Mouse (Mus musculus) retina, adult 2 months (tissue): ENCODE results near the gene Gbp2b.
"Not testable (repeated sequence)": the region's sequence is repeated elsewhere in the genome, so short reads cannot be mapped to it uniquely, and the experiment has no call there.

Source experiments
- DNase-seq: peaks from one replicate; pipeline ENCODE4 v3.0.0-alpha.2; 2012; ENCODE audit warnings: low read depth, low spot score

Gene Gbp2b

DNA sequence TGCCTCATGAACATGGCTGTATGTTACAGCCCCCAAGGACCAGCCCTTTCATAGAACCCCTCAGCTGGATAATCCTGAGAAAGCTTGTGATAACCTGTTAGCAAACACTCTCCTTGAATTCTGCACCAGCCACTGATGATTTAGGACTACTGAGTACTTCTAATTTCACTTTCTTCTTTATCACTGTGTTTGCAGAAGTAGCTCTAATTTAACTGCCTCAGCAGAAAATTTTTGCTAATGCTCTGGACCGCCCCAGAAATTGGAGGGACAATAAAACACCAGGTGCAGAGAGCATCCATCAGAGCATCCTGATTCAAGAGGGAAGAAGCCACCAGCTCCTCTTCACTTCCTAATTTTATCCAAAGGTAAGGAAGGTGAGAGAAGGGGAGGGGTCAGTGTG is at the start of gene Gbp2b:
Gene Gbp2b, plus strand, starts transcription at position 301 of the 400 bp plus-strand sequence.
- no peak for DNase-seq

DNA sequence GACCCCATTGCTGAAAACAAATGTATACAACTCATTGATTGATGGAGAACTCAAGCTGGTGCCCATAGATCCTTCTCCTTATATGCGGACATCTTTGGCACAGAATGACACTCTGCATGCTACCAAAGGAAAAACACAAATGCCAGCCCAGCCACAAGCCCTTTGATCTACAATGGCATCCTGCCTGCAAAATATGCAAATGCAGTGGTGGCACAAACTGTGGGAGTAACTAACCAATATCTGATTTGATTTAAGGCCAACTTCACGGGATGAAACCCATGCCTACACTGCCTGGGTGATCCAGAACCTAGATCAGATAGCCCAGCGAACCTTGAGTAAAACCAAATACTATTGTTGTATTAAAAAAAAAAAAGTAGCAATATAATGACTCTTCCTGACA is 48.0 kb upstream of the Gbp2b start:
- no peak for DNase-seq

DNA sequence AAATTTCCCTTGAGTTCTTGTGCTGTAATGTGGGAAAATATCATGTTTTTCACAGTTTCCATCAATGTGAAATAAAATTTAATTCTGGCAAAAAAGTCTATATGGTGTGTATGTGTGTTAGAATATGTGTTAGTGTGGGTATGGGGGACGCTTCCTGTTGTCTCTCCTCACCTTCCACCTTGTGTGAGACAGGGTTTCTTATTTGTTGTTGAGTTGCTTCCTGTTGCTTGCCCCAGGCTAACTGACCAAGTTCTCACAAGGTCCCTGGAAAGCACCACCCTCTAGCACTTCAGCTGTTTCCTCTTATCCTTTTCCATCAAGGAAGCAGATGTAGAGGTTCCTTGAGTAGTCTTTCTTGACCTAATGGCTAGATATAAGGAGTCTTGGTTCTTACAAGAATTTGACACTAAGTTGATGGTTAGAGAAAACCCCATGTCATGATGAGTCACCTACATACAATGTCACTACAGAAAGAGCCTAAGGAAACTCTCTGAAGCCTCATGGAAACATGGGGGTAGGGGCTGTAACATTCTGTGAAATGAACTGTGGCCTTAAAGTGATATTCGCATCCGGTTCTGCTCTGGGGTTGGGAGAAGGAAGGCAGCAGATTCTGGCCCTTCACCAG is 44.5 kb upstream of the Gbp2b start:
- DNase-seq, result no peak

DNA sequence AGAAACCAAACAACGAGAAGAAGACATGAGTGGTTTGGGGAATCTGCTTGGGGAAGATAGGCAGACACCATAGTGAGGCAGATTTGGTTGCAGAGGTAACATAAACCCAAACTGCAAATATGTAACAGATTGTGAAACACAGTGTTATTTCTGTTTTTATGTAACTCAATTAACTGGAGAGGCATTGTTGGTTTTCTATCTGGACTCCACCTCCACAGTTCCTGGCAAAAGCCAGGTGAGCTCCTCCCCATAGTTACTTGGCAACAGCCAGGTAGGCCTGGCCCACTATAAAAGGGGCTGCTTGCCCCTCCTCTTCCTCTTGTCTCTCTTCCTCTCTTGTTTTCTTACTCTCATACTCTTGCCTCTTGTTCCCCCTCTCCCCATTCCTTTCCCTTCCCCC is 40.0 kb upstream of the Gbp2b start:
- DNase-seq, result no peak

DNA sequence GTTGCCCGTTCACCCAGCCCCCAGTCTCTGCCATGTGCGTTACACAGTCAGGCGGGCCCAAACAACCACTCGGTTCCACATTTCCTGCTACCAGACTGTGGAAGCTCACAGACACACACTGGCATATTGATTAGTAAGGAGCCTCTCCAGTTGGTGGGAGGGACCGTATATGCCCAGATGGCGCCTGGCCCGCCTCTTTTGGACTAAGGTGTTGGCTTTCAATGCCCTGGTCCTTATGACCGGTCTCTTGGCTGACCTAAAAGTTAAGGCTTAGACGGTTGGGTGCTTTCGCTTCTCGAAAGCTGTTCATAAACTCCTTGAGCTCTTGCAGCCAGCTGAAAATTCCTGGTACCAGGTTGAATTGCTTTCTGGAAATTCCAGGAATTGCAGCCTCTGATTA is 39.0 kb upstream of the Gbp2b start:
- DNase-seq, result no peak

DNA sequence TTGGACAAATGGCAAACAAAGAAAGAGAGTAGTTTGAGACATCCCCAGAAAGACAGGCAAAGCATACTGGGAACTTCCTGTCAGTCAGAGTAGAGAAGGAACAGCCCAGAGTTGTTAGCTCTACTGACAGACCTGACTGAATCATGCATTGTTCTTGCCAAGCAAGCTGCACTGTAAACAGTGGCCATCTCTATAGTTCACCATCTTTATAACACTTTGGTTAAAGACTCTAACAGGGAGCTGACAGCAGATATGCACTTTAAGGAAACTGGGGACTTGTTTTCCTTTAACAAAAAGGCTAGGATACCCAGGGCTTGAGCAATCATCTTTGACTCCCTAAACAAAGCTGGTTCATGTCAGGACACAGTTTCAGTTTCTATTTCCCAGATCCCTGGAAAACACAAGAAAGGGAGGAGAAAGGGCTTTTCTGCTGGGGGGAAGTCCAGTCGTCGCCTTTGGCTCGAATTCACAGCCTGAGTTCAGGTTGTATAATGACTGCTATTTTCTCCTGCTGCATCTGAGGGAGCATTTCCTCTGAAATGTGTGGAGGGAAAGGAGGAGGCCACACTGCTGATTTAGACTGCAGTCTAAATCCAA is 34.9 kb upstream of the Gbp2b start, which contains the start of gene Gbp3:
Gene Gbp3, plus strand, starts transcription at position 395 of the 597 bp plus-strand sequence.
- DNase-seq, result no peak

DNA sequence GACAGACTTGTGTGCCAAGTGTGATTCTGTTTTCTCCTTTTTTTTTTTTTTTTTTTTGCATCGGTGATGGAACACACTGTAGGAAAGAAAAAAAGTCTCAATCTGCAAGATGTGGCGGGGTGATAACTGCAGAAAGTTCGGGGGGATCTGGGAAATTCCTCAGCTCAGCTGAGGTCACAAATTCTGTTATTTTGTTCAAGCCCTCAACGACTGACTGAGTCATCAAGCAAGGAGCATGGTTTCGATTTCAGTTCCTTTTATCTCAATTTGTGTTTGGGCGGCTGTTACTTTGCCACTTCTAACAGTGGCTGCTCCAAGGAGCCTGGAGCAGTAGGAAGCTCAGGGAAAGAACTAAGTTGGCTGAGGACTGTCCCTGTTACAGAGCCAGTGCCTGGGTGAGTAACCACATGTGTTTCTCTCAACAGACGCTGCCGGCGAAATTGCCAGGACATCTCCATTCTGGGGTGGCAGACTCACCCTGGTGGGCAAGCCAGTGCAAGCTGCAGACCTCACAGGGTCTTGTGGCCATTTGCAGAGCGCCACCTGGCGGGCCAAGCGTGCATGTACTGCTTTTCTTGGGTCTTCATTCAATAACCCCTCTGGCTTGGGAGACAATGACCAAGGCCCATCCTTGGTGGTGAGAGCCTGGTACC is 34.2 kb upstream of the Gbp2b start:
- no peak for DNase-seq

DNA sequence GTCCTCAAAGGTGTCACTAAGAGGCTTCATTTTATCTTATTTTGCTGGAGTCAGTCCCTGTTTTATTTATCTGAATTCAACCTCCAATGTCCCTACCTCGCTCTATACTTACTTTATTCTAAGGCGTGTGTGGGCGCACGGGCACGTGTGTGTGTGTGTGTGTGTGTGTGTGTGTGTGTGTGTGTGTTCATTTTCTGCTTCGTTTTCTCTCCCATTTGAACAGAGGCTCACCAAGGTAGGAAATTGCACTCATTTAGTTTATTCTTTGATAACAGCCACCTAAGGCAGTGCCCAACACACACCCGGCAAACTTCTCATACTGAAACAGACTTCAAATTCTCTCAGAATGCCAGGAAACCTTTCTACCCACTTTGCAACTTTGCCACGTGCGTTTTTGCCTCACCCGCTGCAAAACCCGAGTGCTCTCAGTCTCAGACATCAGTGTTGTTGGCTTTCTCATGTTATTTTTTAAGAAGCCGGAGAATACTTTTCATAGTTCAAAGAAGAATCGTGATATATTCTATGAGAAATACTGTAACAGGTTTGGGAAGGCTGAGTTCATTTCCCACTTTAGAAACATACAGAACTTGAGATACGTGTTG is 33.5 kb upstream of the Gbp2b start:
- DNase-seq, result no peak

DNA sequence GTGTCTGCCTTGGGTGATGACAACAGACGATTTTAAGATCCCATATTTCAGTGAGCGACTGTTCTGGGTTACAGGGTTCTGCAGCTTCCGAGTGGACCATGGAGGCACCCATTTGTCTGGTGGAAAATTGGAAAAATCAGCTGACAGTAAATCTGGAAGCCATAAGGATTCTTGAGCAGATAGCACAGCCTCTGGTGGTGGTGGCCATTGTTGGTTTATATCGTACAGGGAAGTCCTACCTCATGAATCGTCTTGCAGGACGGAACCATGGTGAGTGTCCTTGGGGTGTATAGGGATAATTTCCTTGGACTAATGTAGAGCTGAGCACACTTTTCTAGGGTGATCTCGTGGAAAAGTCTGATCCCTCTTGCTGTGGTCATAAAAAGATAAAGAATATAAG is 33.0 kb upstream of the Gbp2b start:
- no peak for DNase-seq

DNA sequence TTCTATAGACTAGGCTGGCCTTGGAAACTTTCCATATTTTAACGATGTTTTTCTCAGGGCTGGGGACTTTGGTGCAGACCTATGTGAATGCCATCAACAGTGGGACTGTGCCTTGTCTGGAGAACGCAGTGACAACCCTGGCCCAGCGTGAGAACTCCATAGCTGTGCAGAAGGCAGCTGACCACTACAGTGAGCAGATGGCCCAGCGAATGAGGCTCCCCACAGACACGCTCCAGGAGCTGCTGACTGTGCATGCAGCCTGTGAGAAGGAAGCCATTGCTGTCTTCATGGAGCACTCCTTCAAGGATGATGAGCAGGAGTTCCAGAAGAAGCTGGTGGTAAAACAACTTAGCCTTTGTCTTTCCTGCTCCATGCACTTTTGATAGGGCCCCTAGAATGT is 27.2 kb upstream of the Gbp2b start:
- not testable (repeated sequence) for DNase-seq

DNA sequence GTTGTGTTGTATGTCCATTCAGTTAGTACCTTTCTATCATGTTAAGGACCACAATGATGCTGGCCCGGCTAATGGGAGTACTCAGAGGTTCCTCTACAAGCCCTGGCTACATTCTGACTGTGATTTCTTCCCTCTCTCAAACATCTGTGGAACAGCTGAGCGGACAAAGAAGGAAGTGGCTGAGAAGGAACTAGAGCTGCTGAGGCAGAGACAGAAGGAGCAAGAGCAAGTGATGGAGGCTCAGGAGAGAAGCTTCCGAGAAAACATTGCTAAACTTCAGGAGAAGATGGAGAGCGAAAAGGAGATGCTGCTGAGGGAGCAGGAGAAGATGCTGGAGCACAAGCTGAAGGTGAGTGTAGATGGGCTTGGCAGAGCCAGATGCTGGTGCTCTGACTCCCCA is 23.9 kb upstream of the Gbp2b start:
- DNase-seq, result no peak

DNA sequence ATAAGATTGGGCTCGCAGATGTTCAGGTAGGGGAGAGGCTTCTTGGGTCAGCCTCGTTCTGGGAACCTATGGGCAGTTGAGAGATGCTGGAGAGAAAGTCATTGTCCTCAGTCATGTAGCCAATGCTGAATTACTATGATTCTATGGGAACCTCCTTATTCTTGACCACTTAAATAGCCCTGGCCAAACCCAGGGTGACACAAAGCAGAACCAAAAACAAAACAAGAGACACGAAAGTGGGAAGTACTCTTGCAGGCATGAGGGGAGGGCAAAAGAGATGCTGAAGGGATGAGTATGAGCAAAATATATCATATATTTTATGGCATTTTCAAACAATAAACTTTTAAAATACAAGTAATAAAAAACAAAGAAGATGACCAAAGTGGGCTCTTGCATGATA is 17.5 kb upstream of the Gbp2b start:
- DNase-seq, result no peak

DNA sequence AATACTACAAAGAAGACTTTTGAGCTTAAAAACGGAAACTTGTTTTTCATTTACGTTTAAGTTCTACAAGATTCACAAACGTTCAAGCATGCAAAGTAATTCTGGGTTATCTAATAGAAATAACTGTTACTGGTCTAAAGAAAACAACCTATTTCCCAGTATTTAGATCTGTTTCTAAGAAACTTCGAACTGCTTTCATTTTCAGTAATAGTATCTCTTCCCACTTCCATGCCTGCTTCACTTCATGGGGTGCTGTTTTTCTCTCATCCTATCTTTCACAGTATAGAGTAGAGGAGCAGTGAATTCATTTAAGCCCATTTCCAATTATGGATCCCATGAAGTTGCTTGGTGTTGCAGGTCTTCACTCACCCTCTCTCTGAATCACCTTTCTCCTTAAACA is 16.3 kb upstream of the Gbp2b start:
- DNase-seq, result no peak

DNA sequence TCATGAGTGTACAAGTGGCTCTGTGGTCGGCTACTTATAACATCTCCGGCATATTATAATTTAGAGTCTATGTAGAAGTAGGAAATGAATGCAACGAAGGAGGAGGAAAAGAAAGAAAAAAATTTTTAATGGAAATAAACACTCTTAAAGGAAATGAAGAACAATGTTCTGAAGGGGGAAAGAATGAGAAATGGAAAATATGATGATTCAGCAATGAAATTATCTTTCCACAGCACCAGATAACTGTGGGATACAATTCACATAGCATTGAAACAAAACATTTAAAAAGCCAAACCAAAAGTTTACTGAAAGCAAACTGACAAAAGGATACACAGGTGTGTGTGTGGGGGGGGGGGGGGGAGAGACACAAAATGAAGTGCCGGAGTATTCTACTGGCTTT is 11.6 kb upstream of the Gbp2b start:
- DNase-seq, result no peak

DNA sequence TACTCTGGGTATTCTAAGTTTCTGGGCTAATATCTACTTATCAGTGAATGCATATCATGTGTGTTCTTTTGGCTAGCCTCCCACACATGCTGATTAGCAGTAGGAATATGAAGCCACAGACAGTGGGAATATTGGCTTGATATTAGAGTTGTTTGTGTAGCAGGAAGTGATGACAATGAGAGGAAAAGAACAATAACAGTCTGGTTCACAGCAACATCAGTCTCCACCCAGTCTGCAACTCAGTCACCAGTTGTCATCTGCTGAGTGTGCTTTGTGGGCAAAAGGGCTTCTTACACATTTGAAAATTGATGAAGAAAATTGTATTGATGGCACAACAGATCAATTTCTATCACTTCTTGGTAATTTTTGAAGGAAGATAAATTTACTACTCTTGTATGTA is 7.3 kb upstream of the Gbp2b start:
- no peak for DNase-seq

DNA sequence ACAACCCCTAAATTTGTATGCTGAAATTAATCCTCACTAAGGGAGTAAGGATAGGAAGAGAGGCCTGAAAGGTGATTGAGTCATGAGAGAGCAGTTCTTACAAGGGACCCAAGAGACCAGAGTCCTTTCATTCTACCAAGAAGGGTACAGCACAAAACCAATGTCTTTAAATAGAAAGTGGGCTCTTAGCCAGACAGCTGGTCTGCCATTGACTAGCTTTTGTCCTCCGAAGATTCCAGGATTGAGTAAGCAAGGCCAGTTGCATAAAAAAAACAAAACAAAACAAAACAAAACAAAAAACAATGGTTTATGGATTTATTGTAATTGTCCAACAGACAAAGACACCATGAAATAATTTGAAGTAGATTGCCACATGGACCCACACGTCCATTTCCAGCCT is 5.8 kb upstream of the Gbp2b start:
- DNase-seq, result no peak

DNA sequence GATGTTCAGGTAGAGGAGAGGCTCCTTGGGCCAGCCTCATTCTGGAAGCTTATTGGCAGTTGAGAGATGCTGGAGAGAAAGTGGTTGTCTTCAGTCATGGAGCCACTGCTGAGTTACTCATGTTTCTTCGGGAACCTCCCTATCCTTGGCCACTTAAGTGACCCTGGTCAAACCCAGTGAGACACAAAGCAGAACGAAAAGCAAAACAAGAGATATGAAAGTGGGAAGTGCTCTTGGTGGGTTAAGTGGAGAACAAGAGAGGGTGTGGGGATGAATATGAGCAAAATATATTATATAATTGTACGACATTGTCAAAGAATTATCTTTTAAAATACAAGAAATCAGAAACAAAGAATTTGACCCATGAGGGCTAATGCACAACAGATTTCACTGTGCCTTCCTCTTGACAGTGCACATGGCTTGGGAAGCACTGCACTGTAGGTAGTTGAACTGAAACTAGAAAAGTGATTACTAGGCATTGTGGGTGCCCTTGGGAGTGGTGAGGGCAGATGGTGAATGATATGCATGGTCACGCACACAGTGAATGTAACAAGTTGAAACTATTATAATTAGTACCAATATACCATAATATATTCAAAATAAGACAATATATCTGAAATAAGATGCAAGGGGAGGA is 4.1 kb upstream of the Gbp2b start:
- no peak for DNase-seq

DNA sequence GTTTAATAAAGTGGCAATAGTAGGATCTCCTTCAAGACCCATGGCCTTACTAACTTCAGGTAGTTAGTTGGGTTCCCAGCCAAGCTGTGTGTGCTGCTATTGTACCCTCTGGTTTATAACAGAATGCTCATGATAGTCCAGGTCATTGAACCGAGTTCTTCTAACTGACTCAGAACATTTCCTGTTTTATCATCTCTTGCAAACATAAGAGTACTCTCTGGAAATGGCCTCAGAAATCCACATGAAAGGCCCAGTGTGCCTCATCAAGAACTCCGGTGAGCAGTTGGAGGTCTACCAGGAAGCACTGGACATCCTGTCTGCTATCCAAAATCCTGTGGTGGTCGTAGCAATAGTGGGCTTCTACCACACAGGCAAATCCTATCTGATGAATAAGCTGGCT is 3.3 kb downstream of the Gbp2b start:
- DNase-seq, result no peak

DNA sequence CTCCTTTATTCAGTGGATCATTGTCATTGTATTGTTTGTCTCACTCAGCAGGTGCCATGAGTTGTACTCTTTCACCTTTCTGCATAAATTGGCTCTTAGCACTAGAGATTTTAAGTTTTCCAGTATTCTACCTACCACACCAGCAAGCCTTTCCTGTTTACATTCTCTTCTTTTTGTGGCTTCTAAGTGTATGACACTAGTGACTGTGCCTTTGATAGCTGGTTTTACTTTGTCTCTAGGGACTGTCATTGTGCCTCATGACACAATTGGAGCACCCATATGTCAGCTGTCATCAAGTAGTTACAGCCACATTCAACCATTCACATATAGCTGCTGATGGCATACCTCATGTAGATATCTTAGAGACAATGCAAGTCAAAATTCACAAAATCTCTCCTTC is 7.0 kb downstream of the Gbp2b start:
- DNase-seq, result no peak

DNA sequence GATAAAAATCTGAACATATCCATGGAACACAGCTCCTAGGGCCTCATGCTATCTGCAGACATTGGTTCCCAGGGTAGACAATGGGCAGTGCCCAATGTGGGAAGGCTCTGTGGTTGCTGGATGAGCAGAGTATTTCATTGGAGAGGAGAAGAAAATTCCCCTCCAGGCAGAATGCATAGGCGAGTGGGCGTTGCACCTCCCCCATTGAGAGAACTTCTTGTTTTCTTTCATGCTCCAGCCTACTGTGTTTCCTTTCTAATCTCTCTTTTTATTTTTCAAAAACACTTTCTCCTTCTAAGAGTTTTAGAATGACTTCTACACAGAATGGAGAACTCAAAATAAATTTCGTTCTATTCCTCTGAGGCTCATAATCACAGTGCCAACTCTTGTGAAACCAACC is 24.0 kb downstream of the Gbp2b start:
- DNase-seq, result no peak

DNA sequence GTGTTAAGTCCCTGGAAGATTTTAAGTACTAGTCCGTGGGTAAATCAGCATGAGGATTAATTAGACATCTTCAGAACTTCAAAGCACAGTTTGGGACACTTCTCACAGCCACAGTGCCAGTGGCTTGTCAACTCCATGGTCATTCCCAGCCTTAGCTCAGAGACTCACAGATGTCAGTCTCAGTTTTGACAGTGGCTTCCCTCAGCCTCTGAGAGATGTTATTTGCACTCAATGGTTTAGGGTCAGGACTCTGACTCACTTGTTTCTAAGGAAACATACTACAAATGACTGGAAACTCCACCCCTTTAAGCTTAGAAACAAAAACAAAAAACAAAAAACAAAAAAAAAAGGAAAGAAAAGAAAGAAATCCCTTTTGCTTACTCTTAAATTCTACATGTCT is 25.0 kb downstream of the Gbp2b start:
- DNase-seq, result no peak
